In the genomic region with DNA sequence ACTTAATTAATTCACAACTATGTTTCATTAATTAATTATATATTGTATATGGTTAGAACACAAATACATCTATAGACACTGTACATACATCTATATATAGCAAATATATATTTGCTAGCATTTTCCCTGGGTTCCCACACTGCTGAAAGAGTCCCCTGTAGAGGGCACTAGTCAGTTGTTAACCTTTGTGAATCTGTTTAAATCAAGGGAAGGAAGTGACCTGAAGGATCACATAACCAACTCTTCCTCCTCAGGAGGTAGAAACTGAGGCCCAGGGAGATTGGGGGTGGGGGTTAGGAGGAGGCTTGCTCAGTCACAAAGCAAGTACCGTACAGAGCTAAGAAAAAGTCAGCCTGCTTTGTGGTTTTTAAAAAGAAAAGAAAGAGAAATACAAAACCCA, we compare ENCODE assay signal across 8 mouse cellular contexts.
DNase-seq lines count a peak whose midpoint lies in the region; ATAC-seq lines count a peak whose summit lies in the region.

No protein-coding gene starts in this region.

- H3K9me3 ChIP-seq in kidney, embryonic 16.5 days (ENCODE audit: low read length), result no peaks in the 10 kb centered on the region
- H3K9me3 ChIP-seq in heart, embryonic 10.5 days, result no peaks in the 10 kb centered on the region

- no peak overlapping the region for H3K9ac ChIP-seq in kidney, embryonic 16.5 days (replicated peaks; ENCODE audit: low read length)

- no peaks in the 10 kb centered on the region for H3K36me3 ChIP-seq in kidney, embryonic 16.5 days (ENCODE audit: insufficient read depth, low read length)
- no peaks in the 10 kb centered on the region for H3K36me3 ChIP-seq in heart, embryonic 10.5 days

- no peak overlapping the region for H3K4me3 ChIP-seq in kidney, embryonic 16.5 days (ENCODE audit: low read length)
- H3K4me3 ChIP-seq in heart, embryonic 10.5 days, result no peak overlapping the region

- no peaks in the 10 kb centered on the region for H3K27me3 ChIP-seq in kidney, embryonic 16.5 days (ENCODE audit: insufficient read depth, low read length)
- no peaks in the 10 kb centered on the region for H3K27me3 ChIP-seq in heart, embryonic 10.5 days (ENCODE audit: insufficient read depth, poor library complexity, severe bottlenecking)

- DNase-seq in heart, adult 8-10 months (ENCODE audit: low spot score), result peak; percentile 28
- DNase-seq in heart, adult 11 months, result no peak
- peak; percentile 79 for DNase-seq in CD4-positive, CD25-positive, alpha-beta regulatory T cell, adult 2 months (ENCODE audit: low read depth, low spot score)
- DNase-seq in brain, adult 2 months (ENCODE audit: low read depth, low spot score), result peak; percentile 70
- no peak for DNase-seq in right cerebral cortex, adult 18-20 months
- no peak for DNase-seq in heart, embryonic 10.5 days (ENCODE audit: low spot score)

- peak; percentile 46; the same call in 1 of the 2 replicates for ATAC-seq in kidney, embryonic 16.5 days (ENCODE audit: low FRiP score, low TSS enrichment)
- ATAC-seq in neutrophil, adult 5-6 weeks (ENCODE audit: extremely low read depth, insufficient number of reproducible peaks, low FRiP score, poor library complexity, severe bottlenecking), result peak; percentile 87

- H3K4me2 ChIP-seq in kidney, embryonic 16.5 days (replicated peaks; ENCODE audit: low read depth, low read length), result no peak overlapping the region

- 0 out of 2 replicates have a peak, but pooled peaks cover 4% of the 10 kb centered on the region for H3K4me1 ChIP-seq in kidney, embryonic 16.5 days (ENCODE audit: insufficient read depth, low read length)
- H3K4me1 ChIP-seq in heart, embryonic 10.5 days, result no peaks in the 10 kb centered on the region

- H3K27ac ChIP-seq in kidney, embryonic 16.5 days (ENCODE audit: low read length), result no peak overlapping the region
- H3K27ac ChIP-seq in heart, embryonic 10.5 days, result no peak overlapping the region

- WGBS in kidney, embryonic 16.5 days, result 53% methylated on average over 1 of the region's 1 CpGs
- WGBS in heart, embryonic 10.5 days, result 60% methylated on average over 1 of the region's 1 CpGs

Comparison
In these comparisons a context has a peak if more than half of its experiments do, and no peak if none do; other contexts are left out.
1. DNase-seq: peak in heart, adult 8-10 months (single experiment), CD4-positive, CD25-positive, alpha-beta regulatory T cell, adult 2 months (single experiment) and brain, adult 2 months (single experiment); none in heart, adult 11 months (single experiment), right cerebral cortex, adult 18-20 months (single experiment) and heart, embryonic 10.5 days (single experiment).